Mouse (Mus musculus) embryonic stem cell, embryonic (primary cell): ENCODE results near the gene Aldoc.

ENCODE experiments used
- CTCF ChIA-PET, 4 experiments: fragments of 300-600 bp in 2 of 4; fragments of 350-600 bp in 2 of 4; sonication (Branson Sonifier 250); formaldehyde crosslinking; loops; one replicate each; lab custom pipeline; 2022; ENCODE audit warnings: inconsistent platforms in 2 of 4; lab: Charles Lee
- POLR2A ChIA-PET, 4 experiments: fragments of 300-600 bp in 2 of 4; fragments of 350-600 bp in 2 of 4; sonication (Branson Sonifier 250); formaldehyde crosslinking; loops; one replicate each; lab custom pipeline; 2022; ENCODE audit warnings: antibody characterized with exemption in 4 of 4, inconsistent platforms in 1 of 4; lab: Charles Lee

Gene Aldoc

GRCm38 (mm10) chr11:78324000-78324785 is 1.4 kb downstream of the Aldoc start:
- POLR2A ChIA-PET: interaction anchor here in 3 of 4 experiments (0.5 to 3.1 kb wide), 17 partner anchors 9 to 997 kb away, joined by 3 to 23 read pairs (median 4); partner anchors contain the start of genes Sarm1 (in 1 of the 3) and Spag5 (in 1 of the 3)
- CTCF ChIA-PET: interaction anchor here in 1 of 4 experiments (0.6 kb wide), 2 partner anchors 53 to 63 kb away, joined by 3 to 6 read pairs; no protein-coding TSS in a partner anchor

GRCm38 (mm10) chr11:78324965-78325364 is 2.2 kb downstream of the Aldoc start:
- CTCF ChIA-PET: no interaction called here
- POLR2A ChIA-PET: interaction anchor here in 1 of 4 experiments (2.4 kb wide), 1 partner anchor 24 kb away, joined by 15 read pairs; the partner anchor contains the start of gene Spag5

GRCm38 (mm10) chr11:78327215-78327614 is 4.4 kb downstream of the Aldoc start:
- ChIA-PET POLR2A (interaction anchor here in 3 of 4 experiments (0.7 to 3.8 kb wide), 20 partner anchors 10 to 247 kb away, joined by 3 to 49 read pairs (median 4); partner anchors contain the start of genes Eral1 (in 1 of the 3), Poldip2 (in 1 of the 3), Rpl23a (in 1 of the 3) and Sarm1 (in 1 of the 3)), CTCF (interaction anchor here in 2 of 4 experiments (0.7 to 1.4 kb wide), 5 partner anchors 9 to 744 kb away, joined by 4 to 7 read pairs (median 6); partner anchors contain the start of gene Unc119 (in 1 of the 2))

GRCm38 (mm10) chr11:78327634-78328511 is 5.1 kb downstream of the Aldoc start, which contains the start of gene Pigs:
TSS of gene Pigs (plus strand) at chr11:78328415.
- CTCF ChIA-PET: interaction anchor here (0.5 to 1.7 kb wide), 29 partner anchors 9 to 743 kb away, joined by 3 to 9 read pairs (median 4); partner anchors contain the start of genes Nek8 (in 1 of the 4), Tlcd1 (in 1 of the 4) and Unc119 (in 1 of the 4)
- POLR2A ChIA-PET: interaction anchor here (0.5 to 3.8 kb wide), 90 partner anchors 9 to 927 kb away, joined by 3 to 49 read pairs (median 4); partner anchors contain the start of genes Rpl23a (in 3 of the 4), 2610507B11Rik (in 2 of the 4), Sarm1 (in 2 of the 4) and Unc119 (in 2 of the 4)

- POLR2A ChIA-PET: interaction anchor here (0.5 to 3.8 kb wide), 87 partner anchors 8 to 926 kb away, joined by 3 to 49 read pairs (median 4); partner anchors contain the start of genes Rpl23a (in 3 of the 4), 2610507B11Rik (in 2 of the 4), Poldip2 (in 2 of the 4) and Sarm1 (in 2 of the 4)
Measured at GRCm38 (mm10) chr11:78328512-78329056, 5.8 kb downstream of the Aldoc start.

GRCm38 (mm10) chr11:78332676-78333075 is 9.9 kb downstream of the Aldoc start:
- POLR2A ChIA-PET: interaction anchor here in 2 of 4 experiments (0.5 to 5.6 kb wide), 24 partner anchors 9 to 156 kb away, joined by 3 to 29 read pairs (median 4); partner anchors contain the start of genes Unc119 (in 2 of the 2), 2610507B11Rik (in 1 of the 2), Aldoc (in 1 of the 2) and Nek8 (in 1 of the 2)

More at GRCm38 (mm10) chr11:78328512-78329056, 5.8 kb downstream of the Aldoc start:
- CTCF ChIA-PET: interaction anchor here (0.5 to 1.7 kb wide), 27 partner anchors 10 to 348 kb away, joined by 3 to 9 read pairs (median 3); partner anchors contain the start of genes Nek8 (in 1 of the 4), Tlcd1 (in 1 of the 4) and Unc119 (in 1 of the 4)

GRCm38 (mm10) chr11:78333992-78334391 is 11.2 kb downstream of the Aldoc start:
- CTCF ChIA-PET: interaction anchor here in 3 of 4 experiments (0.5 to 1.6 kb wide), 3 partner anchors 26 to 32 kb away, joined by 3 to 4 read pairs (median 4); no protein-coding TSS in a partner anchor
- POLR2A ChIA-PET: interaction anchor here in 3 of 4 experiments (0.6 to 5.6 kb wide), 18 partner anchors 9 to 151 kb away, joined by 3 to 29 read pairs (median 4); partner anchors contain the start of genes Aldoc (in 2 of the 3), Unc119 (in 2 of the 3), 2610507B11Rik (in 1 of the 3) and Rpl23a (in 1 of the 3)

More at GRCm38 (mm10) chr11:78332676-78333075, 9.9 kb downstream of the Aldoc start:
- CTCF ChIA-PET: interaction anchor here in 2 of 4 experiments (0.6 to 1.6 kb wide), 6 partner anchors 10 to 121 kb away, joined by 3 to 4 read pairs (median 3); no protein-coding TSS in a partner anchor

GRCm38 (mm10) chr11:78337040-78337439 is 14.3 kb downstream of the Aldoc start:
- ChIA-PET POLR2A (interaction anchor here in 3 of 4 experiments (0.6 to 1.0 kb wide), 6 partner anchors 9 to 403 kb away, joined by 3 to 10 read pairs (median 3); partner anchors contain the start of gene Pigs (in 1 of the 3)), CTCF (interaction anchor here in 2 of 4 experiments (0.7 to 1.1 kb wide), 3 partner anchors 9 to 63 kb away, joined by 3 read pairs; no protein-coding TSS in a partner anchor)

- POLR2A ChIA-PET: interaction anchor here in 3 of 4 experiments (0.6 to 2.7 kb wide), 6 partner anchors 9 to 147 kb away, joined by 3 to 12 read pairs (median 3); partner anchors contain the start of gene Pigs (in 2 of the 3)
- CTCF ChIA-PET: interaction anchor here in 2 of 4 experiments (0.6 to 2.3 kb wide), 2 partner anchors 14 to 79 kb away, joined by 3 to 7 read pairs; partner anchors contain the start of gene Pigs (in 1 of the 2)
Measured at GRCm38 (mm10) chr11:78341702-78342101, 18.9 kb downstream of the Aldoc start.

- ChIA-PET CTCF (interaction anchor here (0.6 to 3.3 kb wide), 13 partner anchors 11 to 516 kb away, joined by 3 to 22 read pairs (median 4); partner anchors contain the start of gene Pigs (in 1 of the 4)), POLR2A (interaction anchor here (0.6 to 3.3 kb wide), 23 partner anchors 9 to 439 kb away, joined by 3 to 24 read pairs (median 3); partner anchors contain the start of genes Pigs (in 2 of the 4), Flot2 (in 1 of the 4) and Rpl23a (in 1 of the 4))
Measured at GRCm38 (mm10) chr11:78343381-78344327, 20.9 kb downstream of the Aldoc start, which contains the start of gene Unc119. TSS of gene Unc119 (plus strand) at chr11:78343482.

- POLR2A ChIA-PET: interaction anchor here (0.7 to 3.3 kb wide), 25 partner anchors 10 to 1607 kb away, joined by 3 to 24 read pairs (median 3); partner anchors contain the start of genes Pigs (in 3 of the 4), Flot2 (in 1 of the 4), Nek8 (in 1 of the 4) and Rpl23a (in 1 of the 4)
- CTCF ChIA-PET: interaction anchor here (0.6 to 3.3 kb wide), 13 partner anchors 11 to 517 kb away, joined by 3 to 22 read pairs (median 4); no protein-coding TSS in a partner anchor
Measured at GRCm38 (mm10) chr11:78344328-78344889, 21.6 kb downstream of the Aldoc start.

GRCm38 (mm10) chr11:78344890-78345715 is 22.3 kb downstream of the Aldoc start:
- CTCF ChIA-PET: interaction anchor here (0.6 to 3.3 kb wide), 8 partner anchors 10 to 357 kb away, joined by 3 to 12 read pairs (median 4); partner anchors contain the start of gene Pigs (in 1 of the 4)
- POLR2A ChIA-PET: interaction anchor here (0.5 to 3.3 kb wide), 27 partner anchors 9 to 1606 kb away, joined by 3 to 24 read pairs (median 3); partner anchors contain the start of genes Pigs (in 3 of the 4), Rpl23a (in 2 of the 4), Aldoc (in 1 of the 4) and Nek8 (in 1 of the 4)

- POLR2A ChIA-PET: interaction anchor here in 2 of 4 experiments (0.7 to 2.3 kb wide), 10 partner anchors 9 to 162 kb away, joined by 3 to 9 read pairs (median 3); partner anchors contain the start of genes Aldoc (in 1 of the 2), Pigs (in 1 of the 2) and Rpl23a (in 1 of the 2)
Measured at GRCm38 (mm10) chr11:78345801-78346200, 23.0 kb downstream of the Aldoc start.

More at GRCm38 (mm10) chr11:78345801-78346200, 23.0 kb downstream of the Aldoc start:
- CTCF ChIA-PET: interaction anchor here in 2 of 4 experiments (1.1 to 3.3 kb wide), 5 partner anchors 9 to 18 kb away, joined by 3 to 12 read pairs (median 3); partner anchors contain the start of gene Pigs (in 1 of the 2)
